27 mouse cellular contexts compared by ENCODE assay signal in the genomic region with DNA sequence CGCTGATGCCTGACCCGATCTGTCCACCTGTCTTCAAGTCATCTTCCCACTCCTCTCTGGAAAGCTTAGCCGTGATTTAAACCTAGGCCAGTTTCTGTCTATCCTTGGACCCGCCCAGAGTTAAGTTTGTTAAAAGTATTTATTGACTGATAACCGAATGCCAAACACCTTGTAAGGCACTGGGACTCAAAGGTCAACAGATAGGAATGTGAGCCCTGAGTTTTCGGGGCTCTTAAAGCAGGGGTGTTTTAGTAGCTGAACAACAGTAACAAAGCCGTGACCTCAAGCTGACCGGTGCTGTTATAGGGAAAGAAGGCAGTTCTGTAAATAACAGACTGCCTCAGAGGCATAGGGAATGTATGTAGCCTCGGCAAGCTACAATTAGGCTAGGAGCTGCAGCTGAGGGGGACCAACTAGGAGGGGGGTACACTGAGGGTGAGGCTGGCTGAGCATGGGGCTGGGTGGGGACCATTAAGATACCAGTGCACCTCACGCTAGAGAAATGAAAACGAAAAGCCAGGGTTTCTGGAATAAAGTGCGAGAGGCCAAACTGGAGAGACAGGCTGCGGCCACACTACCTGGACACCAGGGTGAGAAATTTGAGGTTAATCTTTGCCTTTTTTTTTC. TPM values are rescaled to one million over a fixed set of nuclear protein-coding genes. Genes with fewer than 3 reads are reported as not detected.
DNase-seq lines count a peak whose midpoint lies in the region; ATAC-seq lines count a peak whose summit lies in the region.
"Had no signal": no experiment of that assay in that cellular context is flagged by ENCODE, and none has a peak within 500 bp of the region (broad histone marks: within the 10 kb centered on the region; RNA-seq: fewer than 3 reads in every experiment).

No protein-coding gene starts in this region.

- no peak overlapping the region for H3K4me3 ChIP-seq in heart, embryonic 13.5 days
- H3K4me3 ChIP-seq in heart, embryonic 10.5 days: no peak overlapping the region
- H3K4me3 ChIP-seq in stomach, embryonic 15.5 days (replicated peaks): no peak overlapping the region
- H3K4me3 ChIP-seq: forebrain, embryonic 10.5 days; forebrain, embryonic 13.5 days; heart, adult 2 months; heart, embryonic 15.5 days; hindbrain, embryonic 10.5 days; hindbrain, embryonic 13.5 days had no signal

- H3K9me3 ChIP-seq in heart, embryonic 13.5 days: no peaks in the 10 kb centered on the region
- no peaks in the 10 kb centered on the region for H3K9me3 ChIP-seq in heart, embryonic 10.5 days
- no peaks in the 10 kb centered on the region for H3K9me3 ChIP-seq in stomach, embryonic 15.5 days
- H3K9me3 ChIP-seq: forebrain, embryonic 10.5 days; forebrain, embryonic 13.5 days; G1E; heart, embryonic 15.5 days; hindbrain, embryonic 10.5 days; hindbrain, embryonic 13.5 days had no signal

- H3K27ac ChIP-seq in heart, embryonic 13.5 days (replicated peaks): peak overlapping the region; percentile 8; the same call in 1 of the 2 replicates
- H3K27ac ChIP-seq in heart, embryonic 10.5 days: no peak overlapping the region
- H3K27ac ChIP-seq in stomach, embryonic 15.5 days: no peak overlapping the region
- H3K27ac ChIP-seq: forebrain, embryonic 10.5 days; forebrain, embryonic 13.5 days; heart, adult 2 months; hindbrain, embryonic 10.5 days; hindbrain, embryonic 13.5 days had no signal

- peaks cover 12% of the 10 kb centered on the region for H3K4me1 ChIP-seq in heart, embryonic 13.5 days
- peaks cover 10% of the 10 kb centered on the region; the same call in 1 of the 2 replicates for H3K4me1 ChIP-seq in heart, embryonic 10.5 days
- H3K4me1 ChIP-seq in stomach, embryonic 15.5 days: no peaks in the 10 kb centered on the region
- H3K4me1 ChIP-seq: forebrain, embryonic 10.5 days; forebrain, embryonic 13.5 days; hindbrain, embryonic 10.5 days; hindbrain, embryonic 13.5 days had no signal

- peaks cover 80% of the 10 kb centered on the region for H3K36me3 ChIP-seq in heart, embryonic 13.5 days
- peaks cover 62% of the 10 kb centered on the region for H3K36me3 ChIP-seq in heart, embryonic 10.5 days
- peaks cover 4% of the 10 kb centered on the region; the same call in 1 of the 2 replicates for H3K36me3 ChIP-seq in stomach, embryonic 15.5 days

- no peak overlapping the region for H3K4me2 ChIP-seq in heart, embryonic 13.5 days
- no peak overlapping the region for H3K4me2 ChIP-seq in stomach, embryonic 15.5 days
- H3K4me2 ChIP-seq: forebrain, embryonic 13.5 days; heart, embryonic 11.5 days; heart, embryonic 15.5 days; hindbrain, embryonic 13.5 days had no signal

- no peak for ATAC-seq in heart, embryonic 13.5 days (ENCODE audit: extremely low read depth, insufficient number of reproducible peaks, low FRiP score, low TSS enrichment)
- ATAC-seq in stomach, embryonic 15.5 days (ENCODE audit: insufficient read depth, low FRiP score, low read depth): peak; percentile 39; the same call in 1 of the 2 replicates
- ATAC-seq in cerebellum, adult (ENCODE audit: insufficient number of reproducible peaks, low FRiP score, low TSS enrichment): no peak
- ATAC-seq: forebrain, embryonic 13.5 days; forebrain, embryonic 16.5 days; hindbrain, embryonic 16.5 days; Patski had no signal

- no peak overlapping the region for H3K9ac ChIP-seq in heart, embryonic 13.5 days
- no peak overlapping the region for H3K9ac ChIP-seq in stomach, embryonic 15.5 days
- H3K9ac ChIP-seq: forebrain, embryonic 13.5 days; heart, embryonic 15.5 days; hindbrain, embryonic 13.5 days had no signal

- H3K27me3 ChIP-seq in heart, embryonic 13.5 days (replicated peaks): no peaks in the 10 kb centered on the region
- H3K27me3 ChIP-seq in heart, embryonic 10.5 days (ENCODE audit: insufficient read depth, poor library complexity, severe bottlenecking): no peaks in the 10 kb centered on the region
- no peaks in the 10 kb centered on the region for H3K27me3 ChIP-seq in stomach, embryonic 15.5 days (replicated peaks)
- H3K27me3 ChIP-seq: CH12.LX; forebrain, embryonic 13.5 days; heart, embryonic 15.5 days; hindbrain, embryonic 13.5 days; Patski had no signal

- no peak for DNase-seq in heart, embryonic 10.5 days (ENCODE audit: low spot score)
- peak; percentile 21 for DNase-seq in yolk sac, embryonic 10.5 days (ENCODE audit: low spot score)
- no peak for DNase-seq in layer of hippocampus, postnatal 25 days (ENCODE audit: extremely low spot score in 1 of 2, low spot score in 1 of 2)
- DNase-seq: adrenal gland, postnatal 10 days; adrenal gland, postnatal 36 days; cerebellum, adult 11 months; cerebellum, adult 2 months; cerebellum, adult 9-11 months; gastrocnemius, postnatal 10 days; gastrocnemius, postnatal 36 days; heart, adult 2 months; heart, postnatal 10 days; heart, postnatal 36 days had no signal

- WGBS in heart, embryonic 13.5 days: 67% methylated on average over 13 of the region's 13 CpGs
- WGBS in heart, embryonic 10.5 days: 73% methylated on average over 13 of the region's 13 CpGs
- 65% methylated on average over 13 of the region's 13 CpGs for WGBS in stomach, embryonic 15.5 days

RNA-seq across cellular contexts. Expression of a gene that starts 22.5 kb away (rescaled TPM):
- 9.3 and 10.5 TPM in 2 replicates for polyA plus RNA-seq in heart, embryonic 13.5 days (2015; fragmentation: Nextera tagmentation; extraction: Ambion mirVana)
- polyA plus RNA-seq in heart, embryonic 10.5 days (2016; fragmentation: Nextera tagmentation; extraction: Ambion mirVana): 16.5 and 17.7 TPM in 2 replicates
- polyA plus RNA-seq in stomach, embryonic 15.5 days (2015; fragmentation: Nextera tagmentation; extraction: Ambion mirVana): 13.3 and 14.9 TPM in 2 replicates
- total RNA-seq in layer of hippocampus, postnatal 25 days (2021): 10 to 100 TPM; 16.8 to 17.9 TPM

RNA-seq across cellular contexts. Expression of a gene that starts 22.5 kb away (rescaled TPM):
- 128 and 148 TPM in 2 replicates for polyA plus RNA-seq in heart, embryonic 13.5 days (2015; fragmentation: Nextera tagmentation; extraction: Ambion mirVana)
- 159 and 182 TPM in 2 replicates for polyA plus RNA-seq in heart, embryonic 10.5 days (2016; fragmentation: Nextera tagmentation; extraction: Ambion mirVana)
- 169 and 170 TPM in 2 replicates for polyA plus RNA-seq in stomach, embryonic 15.5 days (2015; fragmentation: Nextera tagmentation; extraction: Ambion mirVana)
- total RNA-seq in layer of hippocampus, postnatal 25 days (2021): 10 to 100 TPM; 52.5 to 61.8 TPM

RNA-seq across cellular contexts. Expression of a gene that starts 44.9 kb away (rescaled TPM):
- polyA plus RNA-seq in heart, embryonic 13.5 days (2015; fragmentation: Nextera tagmentation; extraction: Ambion mirVana): 26.0 and 31.8 TPM in 2 replicates
- polyA plus RNA-seq in heart, embryonic 10.5 days (2016; fragmentation: Nextera tagmentation; extraction: Ambion mirVana): 31.7 and 33.2 TPM in 2 replicates
- polyA plus RNA-seq in stomach, embryonic 15.5 days (2015; fragmentation: Nextera tagmentation; extraction: Ambion mirVana): 27.9 TPM in 2 replicates
- 1 to 10 TPM; 6.9 to 9.2 TPM for total RNA-seq in layer of hippocampus, postnatal 25 days (2021)

RNA-seq across cellular contexts. Expression of a gene that starts 56.4 kb away (rescaled TPM):
- 1.2 and 1.4 TPM in 2 replicates for polyA plus RNA-seq in heart, embryonic 13.5 days (2015; fragmentation: Nextera tagmentation; extraction: Ambion mirVana)
- 0.67 and 1.7 TPM in 2 replicates for polyA plus RNA-seq in heart, embryonic 10.5 days (2016; fragmentation: Nextera tagmentation; extraction: Ambion mirVana)
- 5.5 and 6.0 TPM in 2 replicates for polyA plus RNA-seq in stomach, embryonic 15.5 days (2015; fragmentation: Nextera tagmentation; extraction: Ambion mirVana)
- total RNA-seq in layer of hippocampus, postnatal 25 days (2021): under 1 TPM; 0.49 to 0.52 TPM
- total RNA-seq: G1E had no signal
- polyA plus RNA-seq: G1E had no signal
